Mouse (Mus musculus) small intestine, adult 2 months (tissue): ENCODE measurements around the gene Epha7. TPM values are rescaled to one million over a fixed set of nuclear protein-coding genes. Genes with fewer than 3 reads are reported as not detected.

ENCODE experiments used
- H3K27ac ChIP-seq: fragments of 200-500 bp; 2 replicates; pipeline ENCODE4 v1.5.1; 2012; ENCODE audit warnings: low read depth, low read length, control low read depth, inconsistent platforms; ENCODE audit not compliant: insufficient read depth
- H3K27me3 ChIP-seq: fragments of 200-500 bp; 2 replicates; pipeline ENCODE4 v1.6.1; 2012; ENCODE audit warnings: mild to moderate bottlenecking, moderate library complexity, low read length, inconsistent platforms; ENCODE audit not compliant: control insufficient read depth, insufficient read depth
- H3K36me3 ChIP-seq: fragments of 200-500 bp; 2 replicates; pipeline ENCODE4 v1.6.1; 2012; ENCODE audit warnings: mild to moderate bottlenecking, low read length, control low read depth, inconsistent platforms; ENCODE audit not compliant: control insufficient read depth, insufficient read depth
- H3K4me1 ChIP-seq: fragments of 200-500 bp; 2 replicates; pipeline ENCODE4 v1.6.1; 2012; ENCODE audit warnings: low read length, inconsistent platforms, mixed read lengths; ENCODE audit not compliant: control insufficient read depth, insufficient read depth, insufficient read length
- H3K4me3 ChIP-seq: fragments of 200-500 bp; 2 replicates; pipeline ENCODE4 v1.5.1; 2012; ENCODE audit warnings: low read depth, mild to moderate bottlenecking, control low read depth, inconsistent platforms, low read length, moderate library complexity
- CTCF ChIP-seq: fragments of 200-500 bp; IDR thresholded peaks from 2 replicates; pipeline ENCODE4 v1.5.1; 2012; ENCODE audit warnings: low read depth, mild to moderate bottlenecking, control low read depth, inconsistent platforms, low read length, moderate library complexity, mixed read lengths; ENCODE audit not compliant: insufficient replicate concordance, insufficient read length; ENCODE audit errors: extremely low read depth
- POLR2A ChIP-seq: fragments of 200-500 bp; IDR thresholded peaks from 2 replicates; pipeline ENCODE4 v1.6.1; 2012; ENCODE audit warnings: low read depth, mild to moderate bottlenecking, control low read depth, inconsistent platforms, low read length, moderate library complexity
- WGBS: fragments of 180-500 bp; shearing (Covaris S2); methylation state at CpG from one replicate; pipeline ENCODE4 v1.1.7; 2018; 5-methylcytosine and 5-hydroxymethylcytosine counted together
- polyA plus RNA-seq: library from polyadenylated mRNA; depleted of rRNA; stranded (reverse); fragments of >200 nt; gene quantifications from 2 replicates; pipeline ENCODE4 v1.2.3, GENCODE M21; 2012; rRNA removed

Epha7 gene
- polyA plus RNA-seq, result 0.15 and 0.16 TPM in 2 replicates

- Histone ChIP-seq H3K27ac (no peak within 1 kb of the TSS), H3K4me1 (peaks cover 12% of the 10 kb centered on the region), H3K27me3 (peaks cover 29% of the 10 kb centered on the region), H3K36me3 (no peaks in the 10 kb centered on the region), H3K4me3 (peak within 1 kb of the TSS; percentile 73)
- WGBS, result 1% methylated on average over 48 of the region's 48 CpGs
- TF ChIP-seq CTCF, result no peak
- TF ChIP-seq POLR2A, result 0 out of 2 replicates have a peak, but pooled peaks have one; percentile 41
These were observed at the start of gene Epha7 for GRCm38 (mm10) chr4:28812691-28813289. Epha7 (plus strand) TSS chr4:28813131.

DNA sequence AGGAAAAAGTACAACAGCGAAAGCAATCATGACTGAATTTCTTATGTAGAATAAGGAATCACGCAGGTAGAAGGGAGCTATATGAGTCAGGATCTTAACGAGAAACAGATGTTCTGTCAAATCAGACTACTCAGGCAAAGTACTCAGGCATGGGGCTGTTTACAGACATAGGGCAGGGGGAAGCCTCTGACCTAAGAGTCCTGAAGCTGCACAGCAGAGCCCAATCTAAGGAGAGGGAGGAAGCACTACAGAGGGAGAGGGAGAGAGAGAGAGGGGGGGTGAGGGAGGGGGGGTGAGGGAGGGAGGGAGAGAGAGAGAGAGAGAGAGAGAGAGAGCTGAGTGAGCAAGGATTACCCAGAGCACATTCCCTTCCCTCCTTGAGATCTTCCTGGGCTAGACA is 29.0 kb upstream of the Epha7 start:
- WGBS, result 52% methylated on average over 3 of the region's 3 CpGs

GRCm38 (mm10) chr4:28808800-28809199 is 4.1 kb upstream of the Epha7 start:
- TF ChIP-seq CTCF (no peak), POLR2A (no peak)
- H3K36me3 ChIP-seq, result no peaks in the 10 kb centered on the region
- peaks cover 11% of the 10 kb centered on the region for H3K27me3 ChIP-seq
- H3K4me3 ChIP-seq, result no peak overlapping the region
- peaks cover 4% of the 10 kb centered on the region for H3K4me1 ChIP-seq
- no peak overlapping the region for H3K27ac ChIP-seq

More for the DNA sequence above, 29.0 kb upstream of the Epha7 start:
- TF ChIP-seq POLR2A (no peak), CTCF (no peak)
- H3K27ac ChIP-seq, result no peak overlapping the region
- no peaks in the 10 kb centered on the region for H3K36me3 ChIP-seq
- no peaks in the 10 kb centered on the region for H3K4me1 ChIP-seq
- H3K4me3 ChIP-seq, result no peak overlapping the region
- H3K27me3 ChIP-seq, result no peaks in the 10 kb centered on the region

- H3K4me1 ChIP-seq, result peaks cover 6% of the 10 kb centered on the region
- H3K27ac ChIP-seq, result no peak overlapping the region
- no peak overlapping the region for H3K4me3 ChIP-seq
- WGBS, result 63% methylated on average over 4 of the region's 4 CpGs
- TF ChIP-seq CTCF, result no peak
- no peak for TF ChIP-seq POLR2A
- no peaks in the 10 kb centered on the region for H3K36me3 ChIP-seq
- H3K27me3 ChIP-seq, result peaks cover 20% of the 10 kb centered on the region
These were observed 3.2 kb upstream of the Epha7 start for GRCm38 (mm10) chr4:28809703-28810102.

- under 1% methylated on average over 93 of the region's 94 CpGs for WGBS
- Histone ChIP-seq H3K4me1 (peaks cover 12% of the 10 kb centered on the region), H3K27ac (no peak overlapping the region), H3K36me3 (no peaks in the 10 kb centered on the region), H3K27me3 (peaks cover 29% of the 10 kb centered on the region), H3K4me3 (peak overlapping the region; percentile 73)
- TF ChIP-seq CTCF, result no peak
- no peak for TF ChIP-seq POLR2A
These were observed 882 bp downstream of the Epha7 start for GRCm38 (mm10) chr4:28813551-28814475.

GRCm38 (mm10) chr4:28814476-28814815 is 1.5 kb downstream of the Epha7 start:
- under 1% methylated on average over 8 of the region's 8 CpGs for WGBS
- Histone ChIP-seq H3K4me1 (peaks cover 12% of the 10 kb centered on the region), H3K4me3 (peak overlapping the region; percentile 55), H3K36me3 (no peaks in the 10 kb centered on the region), H3K27me3 (peaks cover 29% of the 10 kb centered on the region), H3K27ac (no peak overlapping the region)
- no peak for TF ChIP-seq POLR2A
- TF ChIP-seq CTCF, result no peak

DNA sequence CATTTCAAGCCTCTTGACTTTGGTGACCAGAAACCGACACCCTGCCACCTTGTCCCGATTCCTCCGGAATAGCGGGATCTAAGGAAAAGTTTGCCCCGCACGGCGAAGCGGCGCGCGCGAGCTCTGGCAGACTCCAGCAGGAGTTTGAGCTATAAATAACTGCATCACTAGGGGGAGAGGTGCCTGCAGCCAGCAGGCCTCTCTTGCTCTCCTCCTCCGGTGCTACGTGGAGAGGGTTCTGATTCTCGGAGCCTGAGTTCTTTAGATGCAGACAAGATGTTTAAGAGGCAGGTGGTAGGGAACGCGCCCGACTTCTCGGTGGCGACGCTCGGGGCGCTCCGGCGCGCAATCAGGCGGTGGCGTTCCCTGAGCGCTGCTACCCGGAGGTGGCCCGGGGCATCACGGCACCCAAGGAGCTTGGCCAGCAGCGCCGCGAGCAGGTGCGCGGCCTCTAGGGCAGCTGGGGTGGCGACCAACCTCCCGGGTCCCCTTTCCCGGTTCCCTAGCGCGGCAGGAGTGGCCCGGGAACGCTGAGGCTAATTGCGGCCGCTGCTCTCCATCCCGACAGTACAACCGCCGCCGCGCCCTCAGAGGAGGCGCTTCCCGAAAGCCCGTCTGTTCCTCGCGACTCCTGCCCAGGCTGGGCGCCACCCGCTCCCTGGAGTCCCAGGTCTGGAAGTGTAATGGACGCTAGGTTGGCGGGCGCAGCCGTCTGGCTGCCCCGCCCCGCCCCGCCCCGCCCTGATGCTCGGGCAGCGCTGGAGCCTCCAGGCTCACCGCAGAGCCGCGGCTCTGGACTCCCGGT is 2.1 kb downstream of the Epha7 start:
- no peaks in the 10 kb centered on the region for H3K36me3 ChIP-seq
- WGBS, result under 1% methylated on average over 72 of the region's 72 CpGs
- no peak overlapping the region for H3K27ac ChIP-seq
- peaks cover 12% of the 10 kb centered on the region for H3K4me1 ChIP-seq
- H3K27me3 ChIP-seq, result peaks cover 29% of the 10 kb centered on the region
- TF ChIP-seq POLR2A (no peak), CTCF (no peak)
- peak overlapping the region; percentile 55 for H3K4me3 ChIP-seq
